Mouse (Mus musculus): ENCODE measurements around the gene St6galnac6. TPM values are rescaled to one million over a fixed set of nuclear protein-coding genes. Genes with fewer than 3 reads are reported as not detected.

St6galnac6 gene
- polyA plus RNA-seq, 1 experiment from 2014 or later: 29.9 TPM

DNA sequence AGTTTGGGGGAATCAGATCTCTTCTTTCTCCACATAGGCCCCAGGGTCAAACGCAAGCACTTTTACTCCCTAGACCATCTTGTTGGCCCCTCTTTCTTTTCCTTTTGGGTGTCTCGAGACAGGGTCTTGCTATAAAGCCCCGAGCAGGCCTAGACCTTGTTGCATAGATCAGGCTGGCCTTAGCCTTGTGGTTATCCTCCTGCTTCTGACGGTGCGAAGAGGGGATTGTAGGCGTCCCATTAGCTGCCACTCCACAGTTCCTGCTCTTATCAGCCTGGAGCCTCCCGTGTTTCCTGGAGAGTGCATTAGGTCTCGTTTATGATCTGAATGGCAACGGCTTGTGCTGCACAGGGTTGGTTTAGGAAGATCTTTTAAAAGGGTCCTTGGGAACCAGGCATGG lies 44.6 kb downstream of the St6galnac6 start:
- Histone ChIP-seq H3K4me1 (peaks cover 28% of the 10 kb centered on the region), H3K9ac (no peak overlapping the region), H3K9me3 (no peaks in the 10 kb centered on the region), H3K4me2 (no peak overlapping the region), H3K27me3 (no peaks in the 10 kb centered on the region), H3K27ac (no peak overlapping the region), H3K36me3 (no peaks in the 10 kb centered on the region), H3K4me3 (no peak overlapping the region)
- 81% methylated on average over 9 of the region's 9 CpGs for WGBS
- ATAC-seq (ENCODE audit: insufficient number of reproducible peaks, insufficient read depth, low FRiP score, low TSS enrichment, low read depth): no peak

DNA sequence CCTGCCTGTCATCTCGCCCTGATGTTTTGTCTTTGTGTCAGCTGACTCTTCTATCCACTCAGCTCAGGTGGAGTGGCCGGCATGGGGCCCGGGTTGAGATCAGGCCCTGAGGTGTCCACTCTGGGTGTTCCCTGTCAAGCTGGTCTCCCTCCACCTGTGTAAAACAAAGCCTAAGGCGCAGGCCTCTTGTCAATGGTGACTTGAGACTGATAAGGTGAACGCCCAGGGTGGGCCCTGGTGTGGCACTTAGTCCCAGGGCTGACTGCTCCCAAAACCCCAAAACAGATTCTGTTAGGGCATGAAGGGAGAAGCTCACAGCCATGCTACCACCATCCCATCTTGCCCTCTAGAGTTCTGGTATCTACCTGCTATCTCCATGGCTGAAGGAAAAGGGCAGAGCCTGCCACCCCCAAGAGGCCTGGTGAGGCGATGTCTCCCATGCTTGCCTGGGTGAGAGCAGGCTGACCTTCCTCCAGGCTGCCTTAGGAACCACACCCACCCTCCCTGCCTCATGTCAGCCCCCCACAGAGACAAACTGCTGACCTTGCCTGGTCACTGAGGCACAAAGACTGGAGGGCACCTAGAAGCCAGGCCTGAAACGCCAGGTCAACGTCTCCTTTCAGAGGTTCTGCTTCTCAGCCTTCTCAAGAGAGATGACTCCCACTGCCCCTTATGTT lies 45.4 kb downstream of the St6galnac6 start:
- H3K4me2 ChIP-seq: no peak overlapping the region
- H3K27me3 ChIP-seq: no peaks in the 10 kb centered on the region
- no peak overlapping the region for H3K27ac ChIP-seq
- 85% methylated on average over 8 of the region's 8 CpGs for WGBS
- no peaks in the 10 kb centered on the region for H3K9me3 ChIP-seq
- H3K4me1 ChIP-seq: peaks cover 28% of the 10 kb centered on the region
- no peak overlapping the region for H3K4me3 ChIP-seq
- H3K36me3 ChIP-seq: no peaks in the 10 kb centered on the region
- 0 out of 2 replicates have a peak overlapping the region, but pooled peaks have one; percentile 16 for H3K9ac ChIP-seq
- ATAC-seq (ENCODE audit: insufficient number of reproducible peaks, insufficient read depth, low FRiP score, low TSS enrichment, low read depth): no peak

DNA sequence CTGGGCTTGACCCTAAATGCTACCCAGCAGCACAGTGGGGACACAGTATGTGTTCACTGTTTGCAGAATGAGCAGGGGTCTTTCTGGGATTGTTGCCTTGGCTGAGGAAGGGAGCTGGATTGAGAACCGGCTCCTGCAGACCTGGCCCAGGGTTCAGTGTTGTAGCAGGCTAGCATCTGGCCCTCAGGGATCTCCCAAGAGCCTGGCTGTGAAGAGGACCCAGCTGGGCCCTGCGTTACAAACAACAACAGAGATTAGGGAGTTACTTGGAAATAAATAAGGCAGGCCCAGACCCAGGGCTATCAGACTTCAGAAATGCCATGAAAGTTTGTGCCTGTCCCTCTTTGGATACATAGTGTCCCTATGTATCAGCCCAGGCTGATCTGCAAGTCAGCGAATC lies 46.1 kb downstream of the St6galnac6 start:
- no peak for ATAC-seq (ENCODE audit: insufficient number of reproducible peaks, insufficient read depth, low FRiP score, low TSS enrichment, low read depth)
- Histone ChIP-seq H3K36me3 (no peaks in the 10 kb centered on the region), H3K4me1 (peaks cover 28% of the 10 kb centered on the region), H3K9me3 (no peaks in the 10 kb centered on the region), H3K9ac (0 out of 2 replicates have a peak overlapping the region, but pooled peaks have one; percentile 16), H3K27me3 (no peaks in the 10 kb centered on the region), H3K4me3 (no peak overlapping the region), H3K4me2 (no peak overlapping the region), H3K27ac (0 out of 2 replicates have a peak overlapping the region, but pooled peaks have one; percentile 73)
- WGBS: 69% methylated on average over 3 of the region's 3 CpGs

DNA sequence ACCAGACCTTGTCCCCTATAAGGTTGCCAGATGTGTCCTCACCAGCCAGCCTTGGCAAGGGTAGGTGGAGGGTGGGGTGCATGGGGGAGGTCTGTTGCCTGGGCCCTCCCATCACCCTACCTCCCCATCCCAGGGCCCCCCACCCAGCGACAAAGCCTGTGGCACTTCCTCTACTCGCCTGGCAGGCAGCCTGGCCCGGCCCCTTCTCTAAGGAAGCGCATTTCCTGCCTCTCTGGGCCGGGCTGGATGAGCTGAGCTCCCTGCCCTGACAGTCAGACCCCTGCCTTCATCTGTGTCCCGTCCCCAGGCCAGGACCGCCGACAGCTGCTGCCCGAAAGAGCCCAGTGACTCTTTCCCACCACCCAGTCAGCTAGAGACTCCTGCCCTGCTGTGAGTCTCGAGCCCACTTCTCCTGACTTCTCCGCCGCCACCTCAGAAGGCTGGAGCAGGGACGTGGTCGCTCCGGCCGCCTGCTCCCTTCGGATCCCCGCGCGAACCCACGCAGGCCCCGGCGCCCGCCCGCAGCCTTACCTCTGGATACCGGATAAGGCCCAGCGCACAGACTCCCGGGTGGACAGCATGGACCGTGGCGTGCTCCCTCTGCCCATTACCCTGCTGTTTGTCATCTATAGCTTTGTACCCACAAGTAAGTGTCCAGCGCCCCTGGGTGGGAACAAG lies 47.0 kb downstream of the St6galnac6 start, which contains the start of gene Eng:
Gene Eng, plus strand, starts transcription at position 217 of the 678 bp plus-strand sequence.
- Histone ChIP-seq H3K9ac (peak within 1 kb of the TSS; percentile 76), H3K27ac (peak within 1 kb of the TSS; percentile 73)
- 51% methylated on average over 31 of the region's 31 CpGs for WGBS

DNA sequence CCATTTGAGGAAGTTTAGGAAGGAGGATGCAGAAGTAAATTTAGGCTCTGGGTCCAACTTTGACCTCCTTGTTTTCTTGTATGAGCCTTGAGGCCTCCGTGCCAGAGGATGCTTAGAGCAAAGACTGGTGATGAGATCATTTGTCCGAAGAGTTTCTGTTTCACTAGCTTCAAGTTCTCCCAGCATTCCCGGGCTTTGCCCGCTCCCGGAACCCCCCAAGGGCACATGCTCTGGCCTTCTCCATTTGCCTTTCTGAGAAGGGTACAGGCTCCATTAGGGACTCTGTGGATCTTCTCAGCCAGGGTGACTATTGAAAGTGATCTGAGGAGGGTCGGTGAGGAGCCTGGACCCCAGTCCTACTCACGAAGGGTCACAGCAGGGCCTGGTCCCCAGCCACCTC lies 47.9 kb downstream of the St6galnac6 start:
- H3K9me3 ChIP-seq: no peaks in the 10 kb centered on the region
- 81% methylated on average over 7 of the region's 7 CpGs for WGBS
- no peaks in the 10 kb centered on the region for H3K36me3 ChIP-seq
- H3K27me3 ChIP-seq: no peaks in the 10 kb centered on the region
- no peak overlapping the region for H3K27ac ChIP-seq
- peak overlapping the region; percentile 42 for H3K4me3 ChIP-seq
- H3K4me1 ChIP-seq: peaks cover 28% of the 10 kb centered on the region
- ATAC-seq (ENCODE audit: insufficient number of reproducible peaks, insufficient read depth, low FRiP score, low TSS enrichment, low read depth): no peak
- peak overlapping the region; percentile 57 for H3K4me2 ChIP-seq
- H3K9ac ChIP-seq: peak overlapping the region; percentile 76; the same call in 1 of the 2 replicates

More for the DNA sequence above, 47.0 kb downstream of the St6galnac6 start, which contains the start of gene Eng:
- Histone ChIP-seq H3K4me2 (peak within 1 kb of the TSS; percentile 57), H3K27me3 (no peaks in the 10 kb centered on the region), H3K4me3 (peak within 1 kb of the TSS; percentile 42), H3K36me3 (no peaks in the 10 kb centered on the region), H3K9me3 (no peaks in the 10 kb centered on the region), H3K4me1 (peaks cover 28% of the 10 kb centered on the region)
- no peak for ATAC-seq (ENCODE audit: insufficient number of reproducible peaks, insufficient read depth, low FRiP score, low TSS enrichment, low read depth)

DNA sequence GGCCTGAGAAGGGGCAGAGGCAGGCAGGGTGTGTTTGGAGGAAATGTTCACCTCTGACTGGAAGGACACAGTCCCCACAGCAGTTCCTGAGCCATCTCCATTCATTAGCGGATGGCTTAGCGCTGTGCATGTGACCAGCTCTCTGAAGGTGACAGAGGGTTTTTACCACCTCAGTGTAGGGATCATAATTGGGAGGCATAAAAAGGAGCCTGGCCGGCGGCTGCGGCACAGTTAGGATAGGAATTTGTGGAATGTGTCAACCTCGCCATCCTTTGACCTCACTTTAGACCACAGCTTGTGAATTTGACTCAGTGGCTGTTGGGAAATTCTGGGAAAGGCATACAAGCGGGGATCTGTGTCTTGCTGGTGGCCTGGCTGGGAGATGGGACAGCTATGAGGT lies 54.3 kb downstream of the St6galnac6 start:
- H3K27ac ChIP-seq: peak overlapping the region; percentile 22; the same call in 1 of the 2 replicates
- no peak overlapping the region for H3K4me2 ChIP-seq
- peaks cover 4% of the 10 kb centered on the region; the same call in 1 of the 2 replicates for H3K36me3 ChIP-seq
- H3K4me3 ChIP-seq: no peak overlapping the region
- no peaks in the 10 kb centered on the region for H3K9me3 ChIP-seq
- H3K4me1 ChIP-seq: peaks cover 27% of the 10 kb centered on the region
- no peak for ATAC-seq (ENCODE audit: insufficient number of reproducible peaks, insufficient read depth, low FRiP score, low TSS enrichment, low read depth)
- 38% methylated on average over 7 of the region's 7 CpGs for WGBS
- H3K9ac ChIP-seq: 0 out of 2 replicates have a peak overlapping the region, but pooled peaks have one; percentile 11
- H3K27me3 ChIP-seq: no peaks in the 10 kb centered on the region

DNA sequence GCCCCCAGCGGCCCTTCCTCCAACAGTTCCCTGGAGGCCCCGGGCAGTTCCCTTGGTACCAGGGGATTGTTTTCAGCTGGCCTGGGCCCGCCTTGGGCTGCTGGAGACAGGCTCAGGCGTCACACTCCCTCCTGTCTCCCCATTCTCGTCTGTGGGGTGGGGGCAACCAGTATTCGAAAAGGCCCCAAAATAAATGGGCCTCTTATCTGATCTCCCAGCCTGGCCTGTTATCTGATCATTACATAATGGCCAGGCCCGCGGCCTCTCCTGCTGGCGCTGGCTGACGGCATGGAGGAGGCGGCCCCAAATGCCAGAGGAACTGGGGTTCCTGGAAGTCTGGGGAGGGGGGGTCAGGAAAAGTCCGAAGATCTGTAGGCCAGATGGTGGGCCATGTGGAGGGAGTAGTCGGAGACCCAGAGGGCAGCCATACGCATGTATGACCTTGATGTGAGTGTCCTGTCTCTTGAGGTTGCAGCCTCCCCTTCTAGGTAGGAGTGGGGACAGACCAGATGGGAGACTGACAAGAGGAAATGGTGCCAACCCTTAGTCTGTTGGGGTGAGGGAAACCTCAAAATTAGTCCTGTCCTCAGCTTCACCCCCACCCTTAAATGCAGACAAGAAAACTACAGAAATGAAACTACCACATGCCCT lies 55.4 kb downstream of the St6galnac6 start:
- no peak overlapping the region for H3K4me2 ChIP-seq
- 56% methylated on average over 14 of the region's 14 CpGs for WGBS
- H3K9ac ChIP-seq: no peak overlapping the region
- no peak for ATAC-seq (ENCODE audit: insufficient number of reproducible peaks, insufficient read depth, low FRiP score, low TSS enrichment, low read depth)
- no peaks in the 10 kb centered on the region for H3K9me3 ChIP-seq
- peak overlapping the region; percentile 70 for H3K27ac ChIP-seq
- peaks cover 4% of the 10 kb centered on the region; the same call in 1 of the 2 replicates for H3K36me3 ChIP-seq
- H3K4me3 ChIP-seq: no peak overlapping the region
- no peaks in the 10 kb centered on the region for H3K27me3 ChIP-seq
- peaks cover 27% of the 10 kb centered on the region for H3K4me1 ChIP-seq

DNA sequence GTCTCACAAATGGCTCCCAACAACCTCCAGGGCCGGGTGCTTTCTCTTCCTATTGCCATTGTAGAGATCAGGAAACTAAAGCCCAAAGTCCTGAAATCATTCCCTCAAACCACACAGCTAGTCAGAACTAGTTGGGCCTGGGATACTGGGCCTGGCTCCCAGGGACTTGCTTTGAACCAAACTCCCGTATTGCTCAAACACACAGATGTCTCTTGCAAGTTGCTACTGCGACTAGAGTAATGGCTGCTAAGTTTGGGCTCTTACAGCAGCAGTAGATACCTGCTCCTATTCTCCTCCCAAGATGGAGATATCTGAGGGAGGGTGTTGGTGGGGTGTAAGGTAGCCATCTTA lies 55.9 kb downstream of the St6galnac6 start:
- 82% methylated on average over 3 of the region's 3 CpGs for WGBS
- no peak overlapping the region for H3K4me3 ChIP-seq
- H3K4me2 ChIP-seq: no peak overlapping the region
- H3K9ac ChIP-seq: no peak overlapping the region
- peaks cover 8% of the 10 kb centered on the region; the same call in 1 of the 2 replicates for H3K36me3 ChIP-seq
- no peaks in the 10 kb centered on the region for H3K9me3 ChIP-seq
- no peak for ATAC-seq (ENCODE audit: insufficient number of reproducible peaks, insufficient read depth, low FRiP score, low TSS enrichment, low read depth)
- peaks cover 27% of the 10 kb centered on the region for H3K4me1 ChIP-seq
- no peaks in the 10 kb centered on the region for H3K27me3 ChIP-seq
- peak overlapping the region; percentile 70 for H3K27ac ChIP-seq

DNA sequence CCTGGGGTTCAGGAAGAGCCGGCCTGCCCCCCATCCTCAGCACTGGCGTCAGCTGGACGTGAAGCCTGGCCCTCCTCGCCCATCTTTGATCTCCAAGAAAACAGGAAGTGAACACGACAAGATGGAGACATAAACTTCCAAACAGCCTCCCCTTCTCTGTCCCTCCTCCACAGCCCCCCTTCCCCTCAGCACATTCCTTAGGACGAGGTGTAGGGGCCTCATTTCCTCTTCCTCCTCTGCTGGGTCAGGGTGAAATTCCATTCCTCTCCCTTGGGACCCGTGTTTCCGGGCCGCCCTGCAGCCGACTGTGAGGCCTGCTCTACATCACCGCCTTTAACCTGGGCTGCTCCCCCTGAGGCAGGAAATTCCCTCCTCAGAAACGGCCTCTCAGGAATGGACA lies 56.3 kb downstream of the St6galnac6 start:
- Histone ChIP-seq H3K4me2 (no peak overlapping the region), H3K4me3 (no peak overlapping the region), H3K27me3 (no peaks in the 10 kb centered on the region), H3K36me3 (peaks cover 9% of the 10 kb centered on the region; the same call in 1 of the 2 replicates), H3K9ac (no peak overlapping the region), H3K27ac (peak overlapping the region; percentile 70), H3K4me1 (peaks cover 27% of the 10 kb centered on the region), H3K9me3 (no peaks in the 10 kb centered on the region)
- WGBS: 28% methylated on average over 12 of the region's 12 CpGs
- ATAC-seq (ENCODE audit: insufficient number of reproducible peaks, insufficient read depth, low FRiP score, low TSS enrichment, low read depth): no peak

DNA sequence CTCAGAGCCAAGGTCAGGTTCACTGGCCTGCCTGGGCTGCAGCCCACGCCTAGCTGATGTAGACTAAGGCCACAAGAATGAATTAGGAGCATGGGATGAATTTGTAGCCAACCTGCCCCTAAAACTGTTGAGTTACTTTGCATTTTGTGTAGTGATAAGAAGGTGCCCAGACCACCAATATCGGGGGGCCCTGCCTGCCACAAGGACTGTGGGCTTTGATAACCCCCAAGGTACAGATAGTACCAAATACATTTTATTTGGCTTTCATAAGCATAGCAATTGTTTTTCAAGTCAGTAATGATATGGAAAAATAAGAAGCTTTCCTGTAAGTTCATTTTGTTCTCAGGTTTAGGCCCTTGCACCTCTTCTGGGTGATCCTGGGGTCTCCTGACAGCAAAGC lies 59.4 kb downstream of the St6galnac6 start:
- H3K4me1 ChIP-seq: peaks cover 28% of the 10 kb centered on the region
- no peaks in the 10 kb centered on the region for H3K27me3 ChIP-seq
- no peaks in the 10 kb centered on the region for H3K9me3 ChIP-seq
- no peak overlapping the region for H3K4me2 ChIP-seq
- no peak overlapping the region for H3K9ac ChIP-seq
- 84% methylated on average over 2 of the region's 2 CpGs for WGBS
- H3K36me3 ChIP-seq: peaks cover 9% of the 10 kb centered on the region; the same call in 1 of the 2 replicates
- no peak for ATAC-seq (ENCODE audit: insufficient number of reproducible peaks, insufficient read depth, low FRiP score, low TSS enrichment, low read depth)
- no peak overlapping the region for H3K27ac ChIP-seq
- H3K4me3 ChIP-seq: no peak overlapping the region

DNA sequence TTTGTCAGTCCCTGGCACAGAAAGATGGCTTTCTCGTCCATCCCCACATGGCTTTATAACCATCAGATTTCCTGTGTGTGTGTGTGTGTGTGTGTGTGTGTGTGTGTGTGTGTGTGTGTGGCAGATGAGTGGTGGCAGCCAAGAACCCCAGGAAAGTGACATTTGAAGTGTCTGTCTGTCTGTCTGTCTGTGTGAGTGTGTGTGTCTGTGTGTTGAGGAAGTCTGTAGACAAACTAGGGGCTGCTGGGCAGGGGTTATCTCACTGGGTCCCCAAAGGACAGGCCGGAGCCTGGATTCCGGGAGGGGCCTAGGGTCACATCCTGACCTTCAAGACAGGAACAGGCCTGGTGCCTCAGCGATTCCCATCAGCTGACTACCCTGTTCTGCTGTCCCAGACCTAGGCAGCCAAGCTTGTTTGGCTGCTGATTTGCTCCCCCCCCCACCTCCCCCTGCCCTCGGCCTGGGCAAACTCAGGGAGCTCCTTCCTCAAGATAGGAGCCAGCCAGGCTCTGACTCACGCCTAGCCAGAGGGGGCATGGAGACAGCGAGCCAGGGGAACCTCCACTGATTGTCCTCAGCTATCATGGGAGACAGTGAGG lies 62.1 kb downstream of the St6galnac6 start:
- peak overlapping the region; percentile 64; the same call in 1 of the 2 replicates for H3K27ac ChIP-seq
- WGBS: 36% methylated on average over 7 of the region's 7 CpGs
- ATAC-seq (ENCODE audit: insufficient number of reproducible peaks, insufficient read depth, low FRiP score, low TSS enrichment, low read depth): no peak
- H3K4me2 ChIP-seq: no peak overlapping the region
- peak overlapping the region; percentile 46; the same call in 1 of the 2 replicates for H3K9ac ChIP-seq
- peaks cover 9% of the 10 kb centered on the region; the same call in 1 of the 2 replicates for H3K36me3 ChIP-seq
- no peaks in the 10 kb centered on the region for H3K9me3 ChIP-seq
- H3K4me3 ChIP-seq: no peak overlapping the region
- H3K4me1 ChIP-seq: peaks cover 6% of the 10 kb centered on the region; the same call in 1 of the 2 replicates
- no peaks in the 10 kb centered on the region for H3K27me3 ChIP-seq
